Mouse (Mus musculus): ENCODE measurements around the gene Palm2.

DNA sequence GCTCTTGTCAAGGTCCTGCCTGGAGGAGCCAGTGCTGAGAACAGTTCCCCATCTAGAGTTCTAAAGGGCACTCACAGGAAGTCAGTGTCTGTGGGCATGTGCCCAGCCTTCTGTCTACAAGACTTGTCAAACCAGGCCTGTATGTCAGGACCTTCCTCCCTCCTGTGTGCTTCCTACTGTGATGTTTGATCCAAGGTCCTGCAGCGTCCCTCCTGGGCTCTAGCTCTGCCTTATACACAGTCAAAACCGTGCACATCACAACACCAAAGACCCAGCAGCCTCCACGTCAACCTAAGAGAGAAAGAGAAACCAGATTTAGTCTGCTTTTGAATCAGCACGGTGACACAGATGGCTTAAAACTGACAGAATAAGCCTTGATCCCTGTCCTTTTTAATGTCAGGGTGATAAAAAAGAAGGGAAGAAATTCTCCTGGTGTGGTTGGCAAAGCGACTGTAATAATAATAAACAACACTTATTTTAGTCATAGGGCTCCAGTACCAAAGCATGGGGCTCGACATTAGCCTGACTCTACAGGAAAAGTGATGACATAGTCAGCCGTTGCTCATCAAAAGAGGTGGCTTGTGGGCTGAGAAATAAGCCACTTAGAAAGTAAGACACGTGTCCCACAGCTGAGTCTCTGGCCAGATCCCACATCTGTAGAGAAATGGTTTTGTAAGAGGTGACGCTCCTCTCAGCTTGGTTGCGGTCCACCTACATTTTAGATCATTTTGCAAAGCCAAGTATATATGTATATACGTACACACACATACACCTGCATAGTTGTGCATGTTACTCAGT is 297.0 kb downstream of the Palm2 start:
- TF ChIP-seq CTCF (IDR thresholded peaks at IDR 0.05; ENCODE audit: low read depth) (no peak), EP300 (optimal IDR thresholded peaks at IDR 0.05) (no peak)
